Mouse (Mus musculus) heart, adult 2 months (tissue): ENCODE data around the gene Miip. TPM values are rescaled to one million over a fixed set of nuclear protein-coding genes. Genes with fewer than 3 reads are reported as not detected.

Experiments
- DNase-seq, 2 experiments: peaks; one replicate each; pipeline ENCODE4 v3.0.0; 2021
- H3K27ac ChIP-seq: fragments of 200-600 bp; 2 replicates; pipeline ENCODE4 v1.8.1; 2022
- H3K27me3 ChIP-seq: fragments of 200-500 bp; 2 replicates; pipeline ENCODE4 v1.6.1; 2012; ENCODE audit warnings: mild to moderate bottlenecking, low read length, inconsistent platforms, mixed read lengths; ENCODE audit not compliant: control insufficient read depth, insufficient read depth
- H3K36me3 ChIP-seq: fragments of 200-500 bp; 2 replicates; pipeline ENCODE4 v1.6.1; 2012; ENCODE audit warnings: low read length, inconsistent platforms; ENCODE audit not compliant: control insufficient read depth, insufficient read depth
- H3K4me1 ChIP-seq: fragments of 200-500 bp; 2 replicates; pipeline ENCODE4 v1.6.1; 2011; ENCODE audit warnings: low read length; ENCODE audit not compliant: control insufficient read depth, insufficient read depth
- H3K4me3 ChIP-seq: fragments of 200-600 bp; 2 replicates; pipeline ENCODE4 v1.8.1; 2022
- H3K79me2 ChIP-seq: fragments of 200-500 bp; replicated peaks from 2 replicates; pipeline ENCODE4 v1.6.1; 2012; ENCODE audit warnings: mild to moderate bottlenecking, inconsistent platforms, low read length, moderate library complexity, mixed read lengths; ENCODE audit not compliant: control insufficient read depth, insufficient read depth
- H3K9ac ChIP-seq: fragments of 200-500 bp; 2 replicates; pipeline ENCODE4 v1.6.1; 2012; ENCODE audit warnings: low read depth, mild to moderate bottlenecking, control low read depth, inconsistent platforms, low read length, mixed read lengths
- CTCF ChIP-seq: fragments of 200-600 bp; IDR thresholded peaks from 2 replicates; pipeline ENCODE4 v1.8.1; 2022; ENCODE audit warnings: antibody characterized with exemption, mild to moderate bottlenecking, moderate library complexity
- EP300 ChIP-seq: fragments of 200-500 bp; IDR thresholded peaks from 2 replicates; pipeline ENCODE4 v1.6.1; 2011; ENCODE audit warnings: low read depth, low read length, control low read depth; ENCODE audit not compliant: insufficient read depth
- POLR2A ChIP-seq: fragments of 200-500 bp; IDR thresholded peaks from 2 replicates; pipeline ENCODE4 v1.6.1; 2011; ENCODE audit warnings: mild to moderate bottlenecking, low read depth, low read length, control low read depth; ENCODE audit not compliant: insufficient read depth
- WGBS: fragments of 180-500 bp; shearing (Covaris S2); methylation state at CpG from one replicate; pipeline ENCODE4 v1.1.7; 2018; 5-methylcytosine and 5-hydroxymethylcytosine counted together
- intact Hi-C: fragments of 180-260 bp; cut with DNase I; formaldehyde crosslinking; loops from one replicate; pipeline ENCODE4 v1.15.1; 2025
- polyA plus RNA-seq: library from polyadenylated mRNA; depleted of rRNA; stranded (reverse); fragments of >200 nt; gene quantifications from 2 replicates; pipeline ENCODE4 v1.2.3, GENCODE M21; 2012; rRNA removed
- total RNA-seq, 2 experiments: library from RNA; stranded (reverse); gene quantifications; 2 replicates each; pipeline ENCODE4 v1.2.3; 2021

Miip gene
- total and polyA plus RNA-seq, 3 experiments, result 5.4 to 24.8 (median 7.4) TPM

- H3K4me1 ChIP-seq, result no peaks in the 10 kb centered on the region
- no peak overlapping the region for H3K27ac ChIP-seq
- H3K36me3 ChIP-seq, result no peaks in the 10 kb centered on the region
- H3K4me3 ChIP-seq, result no peak overlapping the region
- no peak overlapping the region for H3K9ac ChIP-seq
- 43% methylated on average over 2 of the region's 2 CpGs for WGBS
- no peaks in the 10 kb centered on the region for H3K79me2 ChIP-seq
- no peak for DNase-seq
- intact Hi-C loops, result loop anchor here (5.0 to 10.0 kb wide), 3 partner anchors 33 to 250 kb away; partner anchors contain the start of gene Zfp933
- TF ChIP-seq EP300 (no peak), POLR2A (no peak), CTCF (peak; percentile 84)
- no peaks in the 10 kb centered on the region for H3K27me3 ChIP-seq
These were observed 53.9 kb downstream of the Miip start for GRCm38 (mm10) chr4:147814592-147815167.

GRCm38 (mm10) chr4:147813249-147813765, 55.3 kb downstream of the Miip start:
- H3K36me3 ChIP-seq, result no peaks in the 10 kb centered on the region
- no peaks in the 10 kb centered on the region for H3K79me2 ChIP-seq
- WGBS, result 31% methylated on average over 5 of the region's 5 CpGs
- intact Hi-C loops, result loop anchor here (5.0 to 10.0 kb wide), 3 partner anchors 34 to 249 kb away; partner anchors contain the start of gene Zfp933
- H3K9ac ChIP-seq, result no peak overlapping the region
- no peaks in the 10 kb centered on the region for H3K4me1 ChIP-seq
- H3K4me3 ChIP-seq, result no peak overlapping the region
- H3K27ac ChIP-seq, result no peak overlapping the region
- H3K27me3 ChIP-seq, result no peaks in the 10 kb centered on the region
- DNase-seq, result no peak
- TF ChIP-seq EP300, result no peak
- no peak for TF ChIP-seq CTCF
- TF ChIP-seq POLR2A, result no peak

Other genes with a start within 250 kb of the Miip start
- 1 to 10 TPM; 2.6 to 3.2 TPM for gene Zfp979, start 226.3 kb downstream of the Miip start, total RNA-seq
- 1.4 and 2.2 TPM in 2 replicates for gene Zfp979, start 226.3 kb downstream of the Miip start, polyA plus RNA-seq
- not detected for gene Zfp534, start 166.3 kb downstream of the Miip start, total RNA-seq
- gene Zfp534, start 166.3 kb downstream of the Miip start, polyA plus RNA-seq, result not detected in 2 replicates
- 1 to 10 TPM; 2.5 to 2.6 TPM for gene Zfp984, start 59.0 kb downstream of the Miip start, total RNA-seq
- gene Zfp984, start 59.0 kb downstream of the Miip start, polyA plus RNA-seq, result 0.31 and 1.5 TPM in 2 replicates
- gene Zfp933, start 20.4 kb downstream of the Miip start, total RNA-seq, result 10 to 100 TPM; 10.3 to 11.2 TPM
- 1.3 and 3.7 TPM in 2 replicates for gene Zfp933, start 20.4 kb downstream of the Miip start, polyA plus RNA-seq
- gene Fv1, start 163 bp upstream of the Miip start, total RNA-seq, result 10 to 100 TPM; 21.1 to 22.8 TPM
- gene Fv1, start 163 bp upstream of the Miip start, polyA plus RNA-seq, result 3.3 and 14.3 TPM in 2 replicates
- gene Mfn2, start 35.9 kb upstream of the Miip start, total RNA-seq, result 100 to 1,000 TPM; 626 to 697 TPM
- 395 and 619 TPM in 2 replicates for gene Mfn2, start 35.9 kb upstream of the Miip start, polyA plus RNA-seq
- 10 to 100 TPM; 62.4 to 65.8 TPM for gene Plod1, start 68.0 kb upstream of the Miip start, total RNA-seq
- 88.6 and 123 TPM in 2 replicates for gene Plod1, start 68.0 kb upstream of the Miip start, polyA plus RNA-seq
- gene 2510039O18Rik, start 72.1 kb upstream of the Miip start, total RNA-seq, result 10 to 100 TPM; 38.9 to 41.9 TPM
- 41.2 and 42.3 TPM in 2 replicates for gene 2510039O18Rik, start 72.1 kb upstream of the Miip start, polyA plus RNA-seq
- 100 to 1,000 TPM; 117 to 262 TPM for gene Nppb, start 117.0 kb upstream of the Miip start, total RNA-seq
- gene Nppb, start 117.0 kb upstream of the Miip start, polyA plus RNA-seq, result 204 and 212 TPM in 2 replicates
- 1,000 to 10,000 TPM; 1,237 to 1,820 TPM for gene Nppa, start 131.9 kb upstream of the Miip start, total RNA-seq
- gene Nppa, start 131.9 kb upstream of the Miip start, polyA plus RNA-seq, result 4,085 and 4,474 TPM in 2 replicates
- gene Clcn6, start 170.0 kb upstream of the Miip start, total RNA-seq, result 1 to 10 TPM; 7.5 to 8.1 TPM
- gene Clcn6, start 170.0 kb upstream of the Miip start, polyA plus RNA-seq, result 8.9 and 9.0 TPM in 2 replicates
- 10 to 100 TPM in 1 of 2 experiments, 1 to 10 TPM in 1; 8.2 to 11.0 TPM for gene Mthfr, start 170.3 kb upstream of the Miip start, total RNA-seq
- 15.7 and 17.3 TPM in 2 replicates for gene Mthfr, start 170.3 kb upstream of the Miip start, polyA plus RNA-seq
- gene Agtrap, start 219.2 kb upstream of the Miip start, total RNA-seq, result 10 to 100 TPM; 38.3 to 47.1 TPM
- 26.8 and 40.2 TPM in 2 replicates for gene Agtrap, start 219.2 kb upstream of the Miip start, polyA plus RNA-seq